Mouse (Mus musculus): ENCODE measurements around the gene Pde1c.

The Pde1c gene

GRCm38 (mm10) chr6:56447917-56448316 is 121.0 kb downstream of the Pde1c start:
- DNase-seq (ENCODE audit: low read depth): no peak

- DNase-seq (ENCODE audit: low read depth): no peak
Measured at GRCm38 (mm10) chr6:56441501-56441900, 127.4 kb downstream of the Pde1c start.

GRCm38 (mm10) chr6:56425846-56426245 is 143.1 kb downstream of the Pde1c start:
- DNase-seq (ENCODE audit: low read depth): no peak

DNA sequence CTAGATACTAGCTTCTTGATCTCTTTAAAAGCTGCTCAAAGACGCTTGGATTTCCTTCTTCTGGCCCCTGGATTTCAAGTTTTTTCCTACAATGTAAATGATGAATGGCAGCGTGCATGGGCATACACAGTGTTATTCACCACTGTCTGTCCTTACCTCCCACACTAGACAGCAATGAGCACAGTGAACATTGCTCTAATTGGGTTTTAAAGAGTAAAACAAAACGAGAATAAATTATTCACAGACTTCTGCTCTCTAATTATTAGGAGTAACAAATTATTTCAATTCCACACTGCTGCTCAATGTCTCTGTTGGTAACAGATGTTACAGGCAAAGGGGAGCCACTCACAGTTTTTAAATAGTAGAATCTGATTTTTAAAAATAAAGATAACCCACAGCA is 146.0 kb downstream of the Pde1c start:
- no peak for DNase-seq (ENCODE audit: low read depth)

- DNase-seq (ENCODE audit: low read depth): no peak
Measured at GRCm38 (mm10) chr6:56416191-56416590, 152.7 kb downstream of the Pde1c start.

GRCm38 (mm10) chr6:56389178-56389577 is 179.7 kb downstream of the Pde1c start:
- DNase-seq (ENCODE audit: low read depth): no peak

GRCm38 (mm10) chr6:56376359-56376758 is 192.5 kb downstream of the Pde1c start:
- no peak for DNase-seq (ENCODE audit: low read depth)

- no peak for DNase-seq (ENCODE audit: low read depth)
Measured at GRCm38 (mm10) chr6:56374180-56374579, 194.7 kb downstream of the Pde1c start.

DNA sequence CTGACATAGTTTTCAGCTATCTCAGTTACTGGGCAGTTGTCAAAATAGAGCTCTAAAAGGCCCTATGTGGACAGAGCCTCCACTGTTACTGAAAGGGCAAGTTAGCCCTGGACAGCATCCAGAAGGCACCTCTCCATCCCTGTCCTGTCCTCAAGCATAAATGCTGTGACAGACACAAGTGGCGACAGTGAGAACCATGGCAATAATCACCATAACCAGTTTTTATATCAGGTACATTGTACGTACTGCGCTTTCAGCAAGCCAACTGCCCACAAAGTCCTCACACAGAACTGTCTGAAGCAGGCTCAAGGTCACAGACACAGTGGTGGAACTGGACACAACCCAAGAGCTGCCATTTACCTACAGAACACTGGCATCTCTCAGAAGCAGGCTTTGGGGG is 195.2 kb downstream of the Pde1c start:
- no peak for DNase-seq (ENCODE audit: low read depth)

DNA sequence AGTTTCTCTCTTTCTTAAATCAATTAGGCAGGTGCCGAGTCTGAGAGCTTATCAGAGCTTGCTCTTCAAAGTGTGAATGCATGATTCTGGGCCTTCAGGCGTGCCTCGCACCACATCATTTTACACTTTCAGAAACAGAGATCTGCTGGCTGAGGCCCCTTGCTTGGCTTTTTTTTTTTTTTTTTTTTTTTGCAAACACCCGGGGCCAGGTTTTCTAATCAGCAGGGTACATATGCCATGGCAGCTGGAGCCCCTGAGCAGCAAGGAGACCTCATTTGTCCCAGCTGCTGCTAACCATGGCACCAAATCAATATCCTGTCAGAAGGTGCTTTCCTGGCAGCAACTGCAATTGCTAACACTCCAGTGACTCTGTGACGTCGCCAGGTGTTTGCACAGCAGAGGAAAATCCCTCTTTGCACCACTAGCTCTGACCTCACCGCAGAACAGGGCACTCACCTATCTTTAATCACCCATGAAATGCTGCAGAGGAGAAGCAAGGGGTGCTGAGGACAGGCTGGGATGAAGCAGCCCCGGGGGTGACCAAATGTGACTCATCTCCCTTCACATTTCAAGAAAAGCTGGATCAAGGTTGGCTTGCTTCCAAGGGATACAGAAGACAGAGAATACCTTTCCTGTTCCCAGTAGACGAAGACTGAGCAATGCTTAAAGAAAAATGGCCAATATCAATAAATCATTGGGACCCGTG is 195.7 kb downstream of the Pde1c start:
- DNase-seq (ENCODE audit: low read depth): no peak

DNA sequence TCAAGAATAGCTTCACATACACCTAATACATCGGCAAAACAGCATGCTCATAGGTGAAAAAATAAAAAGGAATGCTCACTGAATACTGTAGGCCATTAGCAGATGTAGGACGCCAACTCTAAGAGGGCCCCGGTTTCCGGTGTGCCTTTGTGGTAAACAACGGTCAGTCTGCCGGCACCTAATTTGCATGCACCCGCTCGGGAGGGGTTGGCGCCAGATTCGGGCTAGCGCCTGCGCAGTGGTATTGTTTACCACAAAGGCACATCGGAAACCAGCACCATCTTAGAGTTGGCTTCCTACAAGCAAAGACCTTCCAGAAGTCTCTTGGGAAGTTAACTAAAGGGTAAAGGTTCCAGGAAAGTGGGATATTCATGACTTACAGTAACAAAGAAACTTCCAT is 199.4 kb downstream of the Pde1c start:
- DNase-seq (ENCODE audit: low read depth): no peak

DNA sequence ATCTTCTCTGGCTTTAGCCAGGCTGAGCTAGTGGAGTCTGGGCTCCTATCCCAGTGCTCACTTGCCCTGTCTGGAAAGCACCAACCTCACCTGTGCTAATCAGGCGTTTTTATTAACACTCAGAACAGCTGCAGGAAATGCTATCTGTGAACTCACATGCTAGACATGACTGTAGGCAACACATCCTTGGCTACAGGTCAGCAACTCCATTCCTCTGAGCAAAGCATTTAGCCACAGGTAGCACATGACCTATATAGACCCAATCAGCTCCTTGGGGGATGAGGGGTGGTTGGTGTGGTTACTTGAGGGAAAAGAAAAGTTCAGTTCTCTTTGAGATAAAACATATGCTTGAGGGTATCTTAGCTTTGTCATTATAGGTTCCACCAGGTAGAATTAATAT is 200.8 kb downstream of the Pde1c start:
- DNase-seq (ENCODE audit: low read depth): no peak

DNA sequence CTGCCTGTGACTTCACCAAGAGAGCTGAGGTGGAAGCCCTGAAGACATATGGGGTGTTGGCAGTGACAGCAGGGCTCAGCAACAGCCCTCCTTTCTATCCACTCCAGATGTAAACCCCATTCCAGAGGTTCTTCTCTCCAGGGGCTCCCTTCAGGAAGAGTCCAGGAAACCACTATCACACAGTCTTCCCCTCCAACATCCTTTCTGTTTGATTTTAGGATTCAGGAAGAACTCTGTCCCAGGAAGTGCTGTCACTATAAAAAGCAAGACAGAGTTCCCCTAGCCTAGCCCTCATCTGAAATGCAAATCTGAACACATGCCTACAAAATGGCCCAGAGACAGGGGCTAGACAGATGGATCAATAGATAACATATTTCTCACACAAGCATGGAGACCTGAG is 201.6 kb downstream of the Pde1c start:
- DNase-seq (ENCODE audit: low read depth): no peak

DNA sequence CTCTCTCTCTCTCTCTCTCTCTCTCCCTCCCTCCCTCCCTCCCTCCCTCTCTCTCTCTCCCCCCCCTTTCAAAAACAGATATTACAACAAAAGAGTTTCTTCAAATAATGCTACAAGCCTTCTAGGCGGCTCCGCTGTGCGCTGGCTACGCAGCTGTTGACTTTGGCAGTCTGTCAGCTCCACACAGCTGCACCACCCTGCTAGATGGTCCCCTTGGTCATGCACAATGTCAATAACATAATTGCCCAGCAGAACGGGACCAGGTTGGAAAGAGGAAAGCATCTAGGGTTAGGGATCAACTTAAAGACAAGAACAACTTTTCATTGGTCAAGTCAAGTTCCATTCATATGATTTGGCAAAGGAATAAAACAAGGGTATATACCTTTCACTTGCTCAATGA is 206.3 kb downstream of the Pde1c start:
- DNase-seq (ENCODE audit: low read depth): no peak

DNA sequence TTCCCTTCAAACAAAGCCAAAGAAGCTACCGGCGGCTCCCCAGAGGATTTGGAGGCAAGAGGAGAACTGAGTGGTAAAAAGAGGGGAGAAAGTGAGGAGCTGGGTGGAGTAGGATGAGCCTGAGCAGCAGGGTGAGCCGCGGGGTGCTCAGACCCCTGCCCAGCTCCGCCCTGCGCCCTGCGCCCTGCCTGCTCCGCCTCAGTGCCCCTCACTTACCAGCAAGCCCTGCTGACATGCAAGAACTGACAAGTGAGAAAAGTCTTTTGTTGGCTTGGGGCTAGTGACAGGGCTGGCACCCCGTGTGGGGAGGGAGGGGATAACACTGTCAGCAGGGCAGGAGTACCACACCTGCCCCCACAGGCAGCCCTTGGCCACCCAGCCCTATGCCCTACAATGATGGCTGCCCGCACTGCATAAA is 206.8 kb downstream of the Pde1c start:
- no peak for DNase-seq (ENCODE audit: low read depth)

GRCm38 (mm10) chr6:56361348-56362127 is 207.4 kb downstream of the Pde1c start:
- DNase-seq (ENCODE audit: low read depth): no peak

DNA sequence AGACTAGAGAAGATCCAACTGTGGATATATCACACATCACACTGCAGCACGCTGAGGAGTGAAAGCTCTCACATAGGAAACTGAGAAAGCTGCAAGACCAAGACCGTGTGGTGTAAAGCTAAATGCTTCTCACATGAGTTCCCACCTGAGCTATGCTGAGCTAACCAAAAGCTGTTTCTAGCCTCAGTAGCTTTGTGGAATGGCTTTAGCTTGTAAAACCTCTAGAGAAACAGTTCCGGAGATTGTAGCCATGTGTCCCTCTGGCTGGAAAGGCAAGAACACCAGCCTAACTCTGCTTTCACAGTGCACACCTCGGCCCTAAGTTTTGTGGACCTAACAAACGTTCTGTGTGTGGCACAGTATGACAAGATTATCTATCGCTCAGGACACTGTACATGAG is 208.8 kb downstream of the Pde1c start:
- no peak for DNase-seq (ENCODE audit: low read depth)

DNA sequence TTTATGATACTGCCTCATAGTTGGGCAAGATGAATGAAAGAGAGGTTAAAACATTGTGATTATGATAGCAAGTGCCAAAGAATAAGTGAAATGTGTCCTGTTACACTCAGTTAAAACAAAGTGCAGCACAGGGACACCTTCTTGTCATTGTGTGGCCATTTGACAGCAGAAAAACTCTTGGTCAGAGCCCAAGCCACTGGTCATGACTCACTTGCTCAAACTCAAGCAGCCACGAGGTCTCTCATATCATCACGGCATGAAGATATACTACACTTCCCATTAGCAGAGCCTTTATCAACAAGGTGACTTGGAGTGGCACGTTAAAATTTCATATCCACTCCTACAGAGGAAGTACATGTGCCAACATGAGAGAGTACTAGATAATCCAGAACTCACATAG is 209.8 kb downstream of the Pde1c start:
- DNase-seq (ENCODE audit: low read depth): no peak

DNA sequence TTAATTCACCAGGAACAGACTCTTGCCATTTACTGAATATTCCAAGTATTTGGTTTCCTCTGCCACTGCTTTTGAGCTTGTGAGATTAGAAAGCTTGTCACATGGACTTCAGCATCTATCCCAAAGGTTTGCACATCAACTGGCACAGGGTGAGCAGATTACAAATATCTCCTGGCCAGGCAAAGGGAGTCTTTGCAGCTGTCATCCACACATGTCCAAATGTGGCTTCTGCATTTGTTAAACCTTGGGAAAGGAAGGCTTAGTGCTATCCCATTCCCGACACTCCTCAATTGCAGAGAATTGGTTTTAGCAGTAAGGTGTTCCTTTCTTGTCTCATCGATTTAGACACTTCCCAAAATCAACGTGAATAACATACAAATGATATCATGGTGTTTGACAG is 221.7 kb downstream of the Pde1c start:
- DNase-seq (ENCODE audit: low read depth): no peak

- DNase-seq (ENCODE audit: low read depth): no peak
Measured at GRCm38 (mm10) chr6:56345082-56345481, 223.8 kb downstream of the Pde1c start.

DNA sequence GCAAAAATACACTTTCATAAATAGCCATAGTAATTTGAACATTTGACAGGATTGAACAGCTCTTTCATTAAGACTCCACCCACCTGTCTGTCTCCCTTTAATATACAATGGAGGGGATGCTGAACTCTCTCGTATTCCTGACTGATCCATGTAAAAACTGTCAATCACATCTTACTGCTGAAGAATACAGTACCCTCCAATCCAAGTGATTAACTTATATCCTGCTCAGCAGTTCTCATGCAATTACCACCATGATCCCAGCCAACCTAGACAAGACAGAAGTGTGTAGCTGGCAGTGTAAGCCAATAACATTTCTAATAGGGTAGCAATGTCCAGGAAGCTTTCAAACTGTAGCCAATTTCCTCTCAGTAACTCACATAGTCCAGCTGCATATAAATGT is 226.9 kb downstream of the Pde1c start:
- DNase-seq (ENCODE audit: low read depth): no peak

DNA sequence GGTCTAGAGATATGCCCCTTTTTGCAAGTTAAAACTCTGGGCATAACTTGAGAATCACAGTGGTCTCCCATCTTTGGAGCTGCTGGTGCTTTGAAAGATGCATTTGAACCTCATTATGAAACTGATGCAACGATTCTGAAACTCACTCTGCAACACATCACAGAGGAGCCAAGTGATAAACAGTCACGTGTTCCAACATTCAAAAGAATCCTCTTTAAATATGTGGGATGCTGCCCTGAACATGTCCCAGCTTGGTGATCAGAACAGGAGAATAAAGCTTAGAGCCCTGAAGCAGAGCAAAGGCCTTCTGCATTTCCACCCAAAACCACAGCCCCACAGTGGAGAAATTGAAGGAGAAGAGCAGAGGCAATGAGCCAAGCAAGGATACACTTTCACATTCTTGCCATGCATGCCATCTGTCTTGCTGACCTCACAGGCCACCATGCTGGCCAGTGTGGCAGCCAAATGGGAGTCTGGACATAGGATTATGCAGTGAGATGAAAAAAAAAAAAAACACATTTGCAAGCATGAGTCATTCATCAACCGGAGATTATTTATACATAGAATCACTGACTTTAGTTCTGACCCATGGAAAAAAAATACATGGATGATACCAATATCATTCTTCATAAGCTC is 233.0 kb downstream of the Pde1c start:
- no peak for DNase-seq (ENCODE audit: low read depth)

GRCm38 (mm10) chr6:56332149-56332548 is 236.8 kb downstream of the Pde1c start:
- DNase-seq (ENCODE audit: low read depth): no peak

Data from fibroblast of lung, adult 2 months (primary cell).